Mouse (Mus musculus) CH12.LX (cell line): ENCODE results near the gene Nmur2. TPM values are rescaled to one million over a fixed set of nuclear protein-coding genes. Genes with fewer than 3 reads are reported as not detected.

ENCODE experiments used
- DNase-seq: peaks from one replicate; pipeline ENCODE4 v3.0.0-alpha.2; 2013; ENCODE audit errors: extremely low read depth
- H3K27ac ChIP-seq: 2 replicates; pipeline ENCODE4 v1.5.1; 2012; ENCODE audit warnings: low read depth, mild to moderate bottlenecking, control low read depth, moderate library complexity; ENCODE audit not compliant: insufficient read depth
- H3K27me3 ChIP-seq: replicated peaks from 2 replicates; pipeline ENCODE3; 2012; ENCODE audit warnings: inconsistent platforms
- H3K36me3 ChIP-seq, 2 experiments: replicated peaks in 1 of 2; 2 replicates each; pipeline versions ENCODE3 to v1.6.1; 2012; ENCODE audit warnings: inconsistent platforms in 1 of 2, low read length in 1 of 2, mild to moderate bottlenecking in 1 of 2, mixed read lengths in 1 of 2, moderate library complexity in 1 of 2; ENCODE audit not compliant: control insufficient read depth in 1 of 2, insufficient read depth in 1 of 2
- H3K4me1 ChIP-seq, 2 experiments: 2 replicates each; pipeline ENCODE4 v1.6.1; 2012; ENCODE audit warnings: inconsistent platforms in 1 of 2, moderate library complexity in 1 of 2; ENCODE audit not compliant: insufficient read depth in 2 of 2, control insufficient read depth in 1 of 2
- H3K4me2 ChIP-seq: 2 replicates; pipeline ENCODE4 v1.6.1; 2012; ENCODE audit warnings: low read depth, mild to moderate bottlenecking, control low read depth; ENCODE audit not compliant: poor library complexity, insufficient read depth, severe bottlenecking
- H3K4me3 ChIP-seq, 3 experiments: fragments of 150-350 bp in 1 of 3; sonication (generic) in 1 of 3; replicated peaks in 1 of 3; 2 replicates each; pipeline versions ENCODE3 to v1.5.1; 2011 to 2012; ENCODE audit warnings: low read depth in 2 of 3, low read length in 2 of 3, mild to moderate bottlenecking in 2 of 3, moderate library complexity in 2 of 3, control low read depth in 1 of 3, improper control_type of control experiment in 1 of 3, inconsistent platforms in 1 of 3, mixed read lengths in 1 of 3; ENCODE audit not compliant: poor library complexity in 1 of 3
- H3K79me2 ChIP-seq: replicated peaks from 2 replicates; pipeline ENCODE4 v1.6.1; 2012; ENCODE audit warnings: mild to moderate bottlenecking, moderate library complexity; ENCODE audit not compliant: control insufficient read depth, poor library complexity, insufficient read depth, severe bottlenecking; ENCODE audit errors: extremely low read depth
- H3K9ac ChIP-seq: 2 replicates; pipeline ENCODE4 v1.6.1; 2012; ENCODE audit warnings: low read depth, mild to moderate bottlenecking, control low read depth, moderate library complexity; ENCODE audit not compliant: insufficient read depth
- H3K9me3 ChIP-seq: replicated peaks from 2 replicates; pipeline ENCODE3; 2012; ENCODE audit warnings: low read length, inconsistent platforms, mixed read lengths
- CTCF ChIP-seq, 2 experiments: IDR thresholded peaks in 1 of 2; conservative IDR thresholded peaks in 1 of 2; 2 replicates each; pipeline ENCODE4 v1.5.1; 2011 to 2012; ENCODE audit warnings: low read depth in 2 of 2, low read length in 2 of 2, improper control_type of control experiment in 1 of 2, inconsistent platforms in 1 of 2, mild to moderate bottlenecking in 1 of 2, moderate library complexity in 1 of 2
- ETS1 ChIP-seq: conservative IDR thresholded peaks from 2 replicates; pipeline ENCODE4 v1.6.1; 2012; ENCODE audit warnings: low read depth, mild to moderate bottlenecking, inconsistent platforms, low read length, improper control_type of control experiment, moderate library complexity
- MAFK ChIP-seq: IDR thresholded peaks from 2 replicates; pipeline ENCODE4 v1.6.1; 2011; ENCODE audit warnings: low read length, improper control_type of control experiment; ENCODE audit not compliant: insufficient replicate concordance
- MAX ChIP-seq: IDR thresholded peaks from 2 replicates; pipeline ENCODE4 v1.6.1; 2011; ENCODE audit warnings: low read length, improper control_type of control experiment
- NELFE ChIP-seq: IDR thresholded peaks from 2 replicates; pipeline ENCODE4 v1.6.1; 2011; ENCODE audit warnings: low read depth, low read length, improper control_type of control experiment
- RAD21 ChIP-seq: IDR thresholded peaks from 2 replicates; pipeline ENCODE4 v1.6.1; 2011; ENCODE audit warnings: low read depth, mild to moderate bottlenecking, low read length, improper control_type of control experiment, moderate library complexity
- SMC3 ChIP-seq: IDR thresholded peaks from 2 replicates; pipeline ENCODE4 v1.6.1; 2011; ENCODE audit warnings: low read depth, low read length, improper control_type of control experiment
- ZMIZ1 ChIP-seq: IDR thresholded peaks from 2 replicates; pipeline ENCODE4 v1.6.1; 2012; ENCODE audit warnings: low read depth, mild to moderate bottlenecking, inconsistent platforms, low read length, improper control_type of control experiment
- dilution Hi-C: fragments of 300-500 bp; cut with MboI; formaldehyde crosslinking; loops from 2 replicates; pipeline ENCODE4 v1.14.3; 2020; ENCODE audit warnings: low sequenced_read_pairs; ENCODE audit not compliant: extremely low pct_unique_long_range_greater_than_20kb, extremely low pct_ligation_motif_present
- in situ Hi-C: fragments of 300-500 bp; cut with MboI; formaldehyde crosslinking; loops from 3 replicates; pipeline ENCODE4 v1.14.3; 2019; ENCODE audit warnings: low sequenced_read_pairs, low pct_ligation_motif_present, low pct_unique_long_range_greater_than_20kb, mixed read lengths
- polyA plus RNA-seq: library from polyadenylated mRNA; unstranded; fragments of >175 nt; gene quantifications from 2 replicates; pipeline ENCODE4 v1.2.1, GENCODE M21; 2012; ENCODE audit warnings: low read depth; ENCODE audit not compliant: insufficient read length
- total RNA-seq, 2 experiments: library from RNA; depleted of rRNA; stranded (reverse); fragments of 300-350 nt in 1 of 2; fragments of >200 nt in 1 of 2; gene quantifications; 2 replicates each; pipeline ENCODE4 v1.2.3; 2012 to 2014

The Nmur2 gene
- total and polyA plus RNA-seq, 3 experiments, result not detected

- Histone ChIP-seq H3K4me1 (no peaks in the 10 kb centered on the region), H3K9ac (no peak overlapping the region), H3K4me2 (no peak overlapping the region), H3K4me3 (no peak overlapping the region), H3K36me3 (no peaks in the 10 kb centered on the region), H3K9me3 (peaks cover 7% of the 10 kb centered on the region), H3K79me2 (no peaks in the 10 kb centered on the region), H3K27ac (no peak overlapping the region), H3K27me3 (peaks cover 59% of the 10 kb centered on the region)
- TF ChIP-seq MAFK (peak; percentile 79), RAD21 (no peak)
- in situ Hi-C loops (loop anchor here (25.0 kb wide), 2 partner anchors 397 to 472 kb away; no protein-coding TSS in a partner anchor), dilution Hi-C loops (no loop called here)
- no peak for DNase-seq
These were observed 56.2 kb downstream of the Nmur2 start for GRCm38 (mm10) chr11:55984643-55985042.

DNA sequence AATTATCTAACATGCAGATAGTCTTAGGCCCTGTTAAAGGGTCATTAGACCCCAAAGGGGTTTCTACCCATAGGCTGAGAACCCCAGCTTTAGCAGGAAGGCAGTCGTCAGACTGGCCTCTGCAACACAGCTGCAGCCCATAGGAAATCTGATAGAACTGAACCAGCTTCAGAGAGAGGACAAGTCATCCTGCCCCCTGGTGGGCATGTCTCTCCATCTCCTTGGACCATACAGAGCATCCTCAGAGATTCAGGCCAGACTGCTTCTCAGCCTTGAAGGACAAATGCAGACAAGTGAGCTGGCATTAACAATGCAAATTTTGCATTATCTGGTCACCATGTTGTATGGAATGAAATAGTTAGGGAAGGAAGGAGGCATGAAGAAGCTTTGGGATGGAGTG lies 59.2 kb downstream of the Nmur2 start:
- in situ Hi-C loops, result loop anchor here (25.0 kb wide), 2 partner anchors 394 to 469 kb away; no protein-coding TSS in a partner anchor
- H3K27me3 ChIP-seq, result peaks cover 55% of the 10 kb centered on the region

DNA sequence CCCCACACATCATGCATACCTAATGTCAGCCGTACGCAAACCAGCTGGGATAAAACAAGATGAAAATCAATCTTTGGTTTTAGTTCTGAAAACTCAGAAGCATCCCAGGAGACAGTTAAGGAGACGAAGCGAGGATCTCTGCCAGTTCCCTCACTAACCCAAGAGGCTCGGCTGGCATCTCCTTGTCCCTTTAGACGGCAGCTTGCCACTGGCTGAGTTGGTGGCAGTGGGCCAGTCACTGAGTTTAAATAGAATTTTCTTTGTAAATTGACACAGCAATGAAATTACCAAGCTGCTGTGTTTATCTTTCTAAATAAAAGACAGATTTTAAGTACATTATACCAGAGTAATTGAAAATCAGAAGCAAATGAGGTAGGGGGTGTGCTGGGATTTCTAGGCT lies 62.7 kb downstream of the Nmur2 start:
- in situ Hi-C loops (loop anchor here (25.0 kb wide), 2 partner anchors 391 to 466 kb away; no protein-coding TSS in a partner anchor), dilution Hi-C loops (no loop called here)
- Histone ChIP-seq H3K27ac (no peak overlapping the region), H3K27me3 (peaks cover 69% of the 10 kb centered on the region), H3K36me3 (no peaks in the 10 kb centered on the region), H3K4me1 (no peaks in the 10 kb centered on the region; a peak in 1 of 4 replicates), H3K9me3 (no peaks in the 10 kb centered on the region), H3K4me2 (no peak overlapping the region), H3K9ac (no peak overlapping the region), H3K79me2 (no peaks in the 10 kb centered on the region), H3K4me3 (no peak overlapping the region)
- TF ChIP-seq MAX, result no peak
- no peak for TF ChIP-seq ETS1
- TF ChIP-seq NELFE, result no peak
- TF ChIP-seq RAD21, result no peak
- DNase-seq, result no peak

More for the DNA sequence above, 59.2 kb downstream of the Nmur2 start:
- Histone ChIP-seq H3K4me3 (no peak overlapping the region), H3K9ac (no peak overlapping the region), H3K9me3 (peaks cover 7% of the 10 kb centered on the region), H3K4me2 (no peak overlapping the region), H3K36me3 (no peaks in the 10 kb centered on the region), H3K4me1 (no peaks in the 10 kb centered on the region), H3K27ac (no peak overlapping the region), H3K79me2 (no peaks in the 10 kb centered on the region)
- peak; percentile 24 for DNase-seq
- TF ChIP-seq CTCF (conservative IDR thresholded peaks at IDR 0.05 in 1 of 2, IDR thresholded peaks at IDR 0.05 in 1 of 2; ENCODE audit: low read depth in 2 of 2, low read length in 2 of 2) (peak; percentile 26 to 71; a peak in 2 of 4 replicates), SMC3 (peak; percentile 68), RAD21 (peak; percentile 35), ZMIZ1 (no peak)
- dilution Hi-C loops, result no loop called here
